Mouse (Mus musculus): ENCODE measurements around the gene Spry1. TPM values are rescaled to one million over a fixed set of nuclear protein-coding genes. Genes with fewer than 3 reads are reported as not detected.

The Spry1 gene
- total and polyA plus RNA-seq, 2 experiments from 2014 or later: 7.8 to 26.4 TPM

DNA sequence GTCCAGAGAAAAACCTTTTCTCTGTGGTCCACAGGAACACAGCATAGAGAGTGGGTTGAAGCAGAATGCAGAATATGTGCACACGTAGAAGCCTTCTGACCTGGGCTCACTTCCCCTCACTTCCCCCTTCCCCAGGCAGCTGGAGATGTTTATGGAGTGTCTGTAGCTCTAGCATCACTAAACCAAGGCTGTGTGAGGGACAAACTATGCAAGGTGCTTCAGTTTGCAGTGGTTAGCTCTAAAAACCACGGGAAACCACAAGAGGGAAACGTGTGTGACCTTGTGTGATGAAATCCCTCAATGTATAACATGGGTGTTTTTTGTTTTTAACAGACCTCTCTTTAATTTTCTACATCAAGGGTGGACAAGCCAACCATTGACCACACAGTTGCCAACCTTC is 36.2 kb upstream of the Spry1 start:
- no peaks in the 10 kb centered on the region for H3K9me3 ChIP-seq (ENCODE audit: low read length)
- DNase-seq: no peak
- no peak overlapping the region for H3K27ac ChIP-seq (ENCODE audit: low read depth, low read length)
- TF ChIP-seq CTCF (IDR thresholded peaks at IDR 0.05; ENCODE audit: low read depth): no peak
- no peak overlapping the region for H3K9ac ChIP-seq
- H3K4me3 ChIP-seq (ENCODE audit: low read depth, low read length): no peak overlapping the region
- H3K4me1 ChIP-seq (ENCODE audit: insufficient read depth): 0 out of 2 replicates have a peak, but pooled peaks cover 4% of the 10 kb centered on the region
- H3K27me3 ChIP-seq (ENCODE audit: insufficient read depth, low read length): no peaks in the 10 kb centered on the region
- 73% methylated on average over 3 of the region's 3 CpGs for WGBS
- no peak overlapping the region for H3K4me2 ChIP-seq (ENCODE audit: low read depth)
- ATAC-seq: no peak
- H3K36me3 ChIP-seq (ENCODE audit: insufficient read depth): no peaks in the 10 kb centered on the region

DNA sequence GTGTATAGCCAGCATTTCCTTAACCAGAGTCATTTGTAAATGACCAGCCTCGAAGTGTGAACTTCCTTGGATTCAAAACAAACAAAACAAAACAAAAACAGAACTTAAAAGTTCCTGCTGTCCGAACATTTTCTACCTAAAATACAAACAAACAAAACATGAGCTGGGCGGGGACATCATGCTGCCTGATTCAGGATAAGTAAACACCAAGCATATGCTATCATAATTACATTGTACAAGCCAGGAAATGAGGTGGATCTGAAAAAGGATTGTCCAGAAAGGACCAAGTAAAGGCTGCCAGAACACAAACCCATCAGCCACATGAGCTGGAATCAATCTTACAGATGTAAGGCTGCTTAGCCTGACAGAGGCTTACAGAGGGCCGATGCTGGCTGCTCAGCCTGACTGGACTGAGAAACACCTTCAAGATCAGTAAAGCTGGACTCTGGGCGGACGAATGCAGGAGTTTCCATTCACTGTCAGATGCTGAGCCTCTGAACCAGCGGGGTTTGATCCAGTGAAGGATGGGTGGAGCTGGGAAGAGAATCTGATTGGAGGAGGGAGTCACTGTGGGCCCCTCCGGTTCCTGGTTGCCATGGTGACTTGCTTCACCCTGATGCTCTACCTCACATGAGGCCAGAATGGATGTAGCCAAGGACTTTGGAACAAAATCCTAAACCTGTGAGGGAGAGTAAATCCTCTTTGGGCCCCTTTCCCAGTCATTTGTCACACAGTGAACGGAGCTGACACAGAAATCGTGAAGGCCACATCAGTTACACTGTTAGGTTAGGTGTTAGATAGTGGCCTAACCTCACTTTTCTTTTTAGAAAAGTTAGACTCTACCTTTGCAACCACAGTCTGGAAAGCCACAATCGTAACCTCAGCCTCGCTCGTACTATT is 34.5 kb upstream of the Spry1 start:
- peak; percentile 58 for ATAC-seq
- TF ChIP-seq CTCF (IDR thresholded peaks at IDR 0.05; ENCODE audit: low read depth): no peak
- H3K9me3 ChIP-seq (ENCODE audit: low read length): no peaks in the 10 kb centered on the region
- no peaks in the 10 kb centered on the region for H3K36me3 ChIP-seq (ENCODE audit: insufficient read depth)
- peak; percentile 26 for DNase-seq
- H3K27me3 ChIP-seq (ENCODE audit: insufficient read depth, low read length): no peaks in the 10 kb centered on the region
- 34% methylated on average over 13 of the region's 13 CpGs for WGBS
- H3K9ac ChIP-seq: no peak overlapping the region
- H3K4me3 ChIP-seq (ENCODE audit: low read depth, low read length): no peak overlapping the region
- H3K27ac ChIP-seq (ENCODE audit: low read depth, low read length): no peak overlapping the region
- H3K4me1 ChIP-seq (ENCODE audit: insufficient read depth): 0 out of 2 replicates have a peak, but pooled peaks cover 4% of the 10 kb centered on the region
- H3K4me2 ChIP-seq (ENCODE audit: low read depth): no peak overlapping the region

DNA sequence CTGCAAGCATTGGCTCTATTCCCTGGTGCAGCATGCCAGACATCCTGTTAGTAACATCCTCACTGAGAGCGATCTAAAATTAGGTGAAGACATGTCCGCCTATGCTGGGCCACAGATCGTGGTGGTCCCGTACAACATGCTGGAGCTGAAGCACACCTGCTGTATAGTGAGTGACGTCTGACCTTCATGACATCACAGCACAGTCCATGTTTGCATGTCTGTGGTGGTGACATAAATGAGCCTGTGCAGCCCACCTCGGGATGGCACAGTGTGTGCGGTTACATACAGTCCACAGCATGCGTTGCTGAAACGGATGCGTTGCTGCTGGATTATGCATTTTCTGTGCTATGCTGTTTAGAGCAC is 33.9 kb upstream of the Spry1 start:
- no peak overlapping the region for H3K27ac ChIP-seq (ENCODE audit: low read depth, low read length)
- 0 out of 2 replicates have a peak, but pooled peaks cover 4% of the 10 kb centered on the region for H3K4me1 ChIP-seq (ENCODE audit: insufficient read depth)
- 69% methylated on average over 10 of the region's 10 CpGs for WGBS
- H3K36me3 ChIP-seq (ENCODE audit: insufficient read depth): no peaks in the 10 kb centered on the region
- H3K4me3 ChIP-seq (ENCODE audit: low read depth, low read length): no peak overlapping the region
- no peaks in the 10 kb centered on the region for H3K27me3 ChIP-seq (ENCODE audit: insufficient read depth, low read length)
- DNase-seq: peak; percentile 18
- ATAC-seq: peak; percentile 70
- no peak overlapping the region for H3K4me2 ChIP-seq (ENCODE audit: low read depth)
- no peak for TF ChIP-seq CTCF (IDR thresholded peaks at IDR 0.05; ENCODE audit: low read depth)
- H3K9me3 ChIP-seq (ENCODE audit: low read length): no peaks in the 10 kb centered on the region
- no peak overlapping the region for H3K9ac ChIP-seq

DNA sequence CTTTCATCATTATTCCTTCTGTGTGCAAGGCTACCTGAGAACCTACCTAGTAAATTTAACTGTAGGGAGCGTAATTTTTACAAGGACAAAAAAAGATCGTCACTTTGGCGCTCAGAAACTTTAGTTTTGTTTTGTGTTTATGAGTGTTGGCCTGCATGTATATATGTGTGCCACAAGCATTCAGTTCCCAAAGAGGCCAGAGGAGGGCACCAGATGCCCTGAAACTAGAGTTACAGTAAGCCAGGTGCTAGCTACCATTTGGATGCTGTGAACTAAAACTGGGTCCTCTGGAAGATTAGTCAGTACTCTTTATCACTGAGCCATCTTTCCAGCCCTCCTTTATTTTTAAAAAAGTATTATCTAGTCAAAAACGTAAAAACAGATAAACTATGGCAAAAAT is 30.8 kb upstream of the Spry1 start:
- 0 out of 2 replicates have a peak, but pooled peaks cover 4% of the 10 kb centered on the region for H3K4me1 ChIP-seq (ENCODE audit: insufficient read depth)
- no peaks in the 10 kb centered on the region for H3K9me3 ChIP-seq (ENCODE audit: low read length)
- ATAC-seq (no peak), DNase-seq (no peak)
- no peak overlapping the region for H3K9ac ChIP-seq
- TF ChIP-seq CTCF (IDR thresholded peaks at IDR 0.05; ENCODE audit: low read depth): 0 out of 2 replicates have a peak, but pooled peaks have one; percentile 20
- WGBS: 88% methylated on average over 4 of the region's 4 CpGs
- no peaks in the 10 kb centered on the region for H3K36me3 ChIP-seq (ENCODE audit: insufficient read depth)
- H3K27me3 ChIP-seq (ENCODE audit: insufficient read depth, low read length): no peaks in the 10 kb centered on the region
- no peak overlapping the region for H3K27ac ChIP-seq (ENCODE audit: low read depth, low read length)
- H3K4me2 ChIP-seq (ENCODE audit: low read depth): no peak overlapping the region
- no peak overlapping the region for H3K4me3 ChIP-seq (ENCODE audit: low read depth, low read length)

DNA sequence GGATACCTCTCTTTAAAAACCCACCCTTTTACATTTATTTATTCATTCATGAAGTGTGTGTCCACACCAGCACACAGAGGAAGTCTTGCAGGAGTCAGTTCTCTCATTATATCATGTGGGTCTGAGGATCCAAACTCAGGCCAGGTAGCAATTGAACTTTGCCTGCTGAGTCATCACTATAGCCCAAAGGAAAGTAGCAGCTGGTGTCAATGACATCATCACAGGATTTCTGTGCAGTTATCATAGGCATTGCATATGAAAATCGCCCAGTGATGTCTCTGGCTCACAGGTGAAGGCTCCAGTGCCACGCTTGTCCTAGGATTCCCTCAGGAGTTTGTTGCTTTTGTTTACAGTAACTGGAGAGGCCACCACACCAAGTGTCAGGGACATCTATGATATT is 29.1 kb upstream of the Spry1 start:
- TF ChIP-seq CTCF (IDR thresholded peaks at IDR 0.05; ENCODE audit: low read depth): no peak
- Histone ChIP-seq H3K27ac (ENCODE audit: low read depth, low read length) (no peak overlapping the region), H3K9ac (no peak overlapping the region), H3K4me1 (ENCODE audit: insufficient read depth) (no peaks in the 10 kb centered on the region), H3K9me3 (ENCODE audit: low read length) (no peaks in the 10 kb centered on the region), H3K4me3 (ENCODE audit: low read depth, low read length) (no peak overlapping the region), H3K27me3 (ENCODE audit: insufficient read depth, low read length) (no peaks in the 10 kb centered on the region), H3K36me3 (ENCODE audit: insufficient read depth) (no peaks in the 10 kb centered on the region), H3K4me2 (ENCODE audit: low read depth) (no peak overlapping the region)
- DNase-seq (no peak), ATAC-seq (no peak)
- WGBS: 91% methylated on average over 2 of the region's 2 CpGs

DNA sequence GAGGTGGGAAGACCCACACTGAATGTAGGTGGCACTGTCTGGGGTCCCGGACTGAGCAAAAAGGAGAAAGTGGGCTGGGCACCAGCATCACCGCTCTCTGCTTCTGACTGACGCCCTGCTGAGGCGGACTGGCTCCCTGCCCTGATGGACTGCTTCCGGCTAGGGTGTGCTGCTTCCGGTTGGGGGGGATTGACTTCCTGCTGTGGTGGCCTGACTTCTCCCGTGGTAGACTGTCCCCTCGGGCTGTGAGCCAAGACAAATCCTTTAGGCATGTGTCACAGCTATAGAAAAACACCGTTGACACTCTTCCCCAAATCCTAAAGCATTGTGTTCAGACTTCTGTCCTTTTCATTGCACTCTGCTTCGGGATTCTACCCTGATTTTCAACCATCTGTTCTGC is 26.0 kb upstream of the Spry1 start:
- Histone ChIP-seq H3K4me1 (ENCODE audit: insufficient read depth) (no peaks in the 10 kb centered on the region), H3K36me3 (ENCODE audit: insufficient read depth) (no peaks in the 10 kb centered on the region), H3K9me3 (ENCODE audit: low read length) (no peaks in the 10 kb centered on the region), H3K4me3 (ENCODE audit: low read depth, low read length) (no peak overlapping the region), H3K27me3 (ENCODE audit: insufficient read depth, low read length) (no peaks in the 10 kb centered on the region), H3K4me2 (ENCODE audit: low read depth) (no peak overlapping the region), H3K27ac (ENCODE audit: low read depth, low read length) (no peak overlapping the region), H3K9ac (no peak overlapping the region)
- TF ChIP-seq CTCF (IDR thresholded peaks at IDR 0.05; ENCODE audit: low read depth): no peak
- DNase-seq: no peak
- ATAC-seq: no peak
- WGBS: 68% methylated on average over 10 of the region's 10 CpGs

DNA sequence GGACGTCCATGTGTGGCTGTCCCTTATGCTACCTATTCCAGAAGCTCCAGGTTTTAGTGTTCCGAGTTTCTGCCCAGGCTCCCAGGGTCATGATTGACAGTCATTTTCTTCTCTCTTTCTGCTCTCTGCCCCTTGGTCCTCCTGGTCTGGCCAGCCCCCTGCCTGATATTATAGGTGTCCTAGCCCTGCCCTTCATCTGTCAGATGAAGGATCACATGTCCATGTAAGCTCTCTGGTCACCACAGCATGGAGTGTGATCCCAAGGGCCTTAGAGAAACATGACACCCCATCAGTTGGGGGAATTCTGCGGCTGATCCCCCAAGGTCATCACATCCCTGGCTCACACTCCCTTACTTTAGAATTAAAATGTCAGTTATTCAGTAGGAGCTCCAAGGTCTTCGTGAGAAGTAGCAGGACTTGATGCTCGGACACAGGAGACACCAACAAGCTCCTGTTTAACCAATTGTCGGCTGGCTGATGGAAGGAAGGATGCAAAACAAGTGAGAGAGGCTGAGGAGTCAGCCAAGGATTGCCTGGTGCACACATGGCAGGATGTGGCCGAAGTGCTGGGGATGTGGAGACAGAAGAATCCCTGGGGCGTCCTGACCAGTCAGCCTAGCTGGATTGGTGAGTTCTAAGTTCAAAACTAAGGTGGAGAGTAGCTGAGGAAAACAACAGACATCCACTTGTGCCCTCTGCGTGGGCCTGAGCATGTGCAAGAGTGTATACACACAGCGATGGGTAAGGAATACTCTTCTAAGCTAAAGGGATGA is 24.7 kb upstream of the Spry1 start:
- no peak for TF ChIP-seq CTCF (IDR thresholded peaks at IDR 0.05; ENCODE audit: low read depth)
- 90% methylated on average over 10 of the region's 10 CpGs for WGBS
- Histone ChIP-seq H3K4me2 (ENCODE audit: low read depth) (no peak overlapping the region), H3K9me3 (ENCODE audit: low read length) (no peaks in the 10 kb centered on the region), H3K4me3 (ENCODE audit: low read depth, low read length) (no peak overlapping the region), H3K9ac (no peak overlapping the region), H3K27me3 (ENCODE audit: insufficient read depth, low read length) (no peaks in the 10 kb centered on the region), H3K4me1 (ENCODE audit: insufficient read depth) (no peaks in the 10 kb centered on the region), H3K36me3 (ENCODE audit: insufficient read depth) (no peaks in the 10 kb centered on the region), H3K27ac (ENCODE audit: low read depth, low read length) (no peak overlapping the region)
- ATAC-seq: no peak
- DNase-seq: no peak
